Mouse (Mus musculus) kidney, adult 10 weeks (tissue): Measurements from ENCODE around the gene Tmem52. TPM values are rescaled to one million over a fixed set of nuclear protein-coding genes. Genes with fewer than 3 reads are reported as not detected.

Experiments
- polyA plus RNA-seq: library from polyadenylated mRNA; stranded (reverse); fragments of 350-450 nt; fragmentation: Illumina TruSeq; extraction: RNeasy Lipid Tissue Mini Kit (QIAGEN cat#74804); gene quantifications from one replicate; pipeline ENCODE4 v1.2.3, GENCODE M21; 2014; ENCODE audit warnings: low read depth, low replicate concordance

Gene Tmem52
- polyA plus RNA-seq = not detected

DNA sequence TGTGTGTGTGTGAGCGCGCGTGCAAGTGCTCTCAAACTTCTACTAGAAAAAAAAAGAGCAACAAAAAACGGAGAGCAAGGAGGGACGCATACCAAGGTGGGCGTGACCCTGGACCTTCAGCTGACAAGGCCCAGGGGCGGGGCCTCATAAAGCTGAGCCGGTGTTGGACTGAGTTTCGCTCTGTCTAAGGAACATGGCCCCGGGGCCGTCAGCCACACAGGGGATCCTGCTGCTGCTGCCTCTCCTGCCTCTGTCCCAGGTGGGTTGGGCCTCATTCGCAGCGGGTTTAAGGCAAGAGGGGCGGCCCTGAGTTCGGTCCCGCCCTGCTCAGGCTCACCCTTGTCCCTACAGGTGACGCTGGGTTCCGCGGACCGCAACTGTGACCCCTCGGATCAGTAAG is at the start of gene Tmem52:
Gene Tmem52, plus strand, starts transcription at position 163 of the 400 bp plus-strand sequence.

DNA sequence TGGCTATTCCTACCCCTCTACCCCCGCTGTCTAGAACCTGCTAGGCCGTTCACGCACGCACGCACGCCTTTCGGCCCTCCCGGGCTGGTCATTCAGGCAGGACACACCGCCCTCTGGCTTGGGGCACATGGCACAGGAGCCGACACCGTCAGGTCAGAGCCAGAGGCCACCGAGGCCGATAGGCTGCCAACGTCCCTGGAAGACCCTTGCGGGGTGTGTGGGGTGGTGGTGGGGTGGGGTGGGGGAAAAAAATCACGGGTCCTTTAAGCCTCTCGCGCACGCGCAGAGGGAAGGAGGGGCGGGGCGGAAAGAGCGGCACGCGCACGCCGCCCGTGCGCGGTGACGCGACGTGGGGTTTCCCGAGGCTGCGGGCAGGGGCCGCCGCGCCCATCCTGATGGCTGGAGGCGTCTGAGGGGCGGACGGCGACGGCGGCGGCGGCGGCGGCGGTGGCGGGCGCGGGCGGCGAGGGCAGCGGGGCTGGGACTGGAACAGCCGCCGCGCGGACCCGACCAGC is 22.1 kb downstream of the Tmem52 start, which contains the start of gene Gnb1:
Gene Gnb1, plus strand, starts transcription at position 372 of the 515 bp plus-strand sequence.

Other genes starting within 250 kb of the Tmem52 start
- gene Ski, start 246.5 kb upstream of the Tmem52 start, polyA plus RNA-seq = 44.5 TPM
- gene Faap20, start 219.3 kb upstream of the Tmem52 start, polyA plus RNA-seq = 0.49 TPM
- gene Prkcz, start 107.8 kb upstream of the Tmem52 start, polyA plus RNA-seq = 11.6 TPM
- gene Gabrd, start 71.0 kb upstream of the Tmem52 start, polyA plus RNA-seq = not detected
- 0.24 TPM for gene Cfap74, start 59.9 kb upstream of the Tmem52 start, polyA plus RNA-seq
- 121 TPM for gene Gnb1, start 22.2 kb downstream of the Tmem52 start, polyA plus RNA-seq
- 49.5 TPM for gene Nadk, start 93.3 kb downstream of the Tmem52 start, polyA plus RNA-seq
- 9.5 TPM for gene Slc35e2, start 132.3 kb downstream of the Tmem52 start, polyA plus RNA-seq
- 57.7 TPM for gene Cdk11b, start 155.7 kb downstream of the Tmem52 start, polyA plus RNA-seq
- not detected for gene Gm10563, start 176.3 kb downstream of the Tmem52 start, polyA plus RNA-seq
- 0.61 TPM for gene Mmp23, start 184.3 kb downstream of the Tmem52 start, polyA plus RNA-seq
- gene Mib2, start 200.1 kb downstream of the Tmem52 start, polyA plus RNA-seq = 0.73 TPM
- gene Fndc10, start 225.2 kb downstream of the Tmem52 start, polyA plus RNA-seq = not detected
- gene Ssu72, start 235.7 kb downstream of the Tmem52 start, polyA plus RNA-seq = 74.9 TPM